Mouse (Mus musculus) heart, postnatal 4 days (tissue): ENCODE results near the gene Ly6g6f. TPM values are rescaled to one million over a fixed set of nuclear protein-coding genes. Genes with fewer than 3 reads are reported as not detected.

Source experiments
- DNase-seq: peaks from one replicate; pipeline ENCODE4 v3.0.0; 2021
- total RNA-seq, 2 experiments: library from RNA; stranded (reverse); gene quantifications; 2 replicates each; pipeline ENCODE4 v1.2.3; 2021

The Ly6g6f gene
- total RNA-seq, 2 experiments from 2014 or later, result not detected

- DNase-seq, result peak; percentile 49
Observed at GRCm38 (mm10) chr17:35105740-35106389, 20.5 kb upstream of the Ly6g6f start.

DNA sequence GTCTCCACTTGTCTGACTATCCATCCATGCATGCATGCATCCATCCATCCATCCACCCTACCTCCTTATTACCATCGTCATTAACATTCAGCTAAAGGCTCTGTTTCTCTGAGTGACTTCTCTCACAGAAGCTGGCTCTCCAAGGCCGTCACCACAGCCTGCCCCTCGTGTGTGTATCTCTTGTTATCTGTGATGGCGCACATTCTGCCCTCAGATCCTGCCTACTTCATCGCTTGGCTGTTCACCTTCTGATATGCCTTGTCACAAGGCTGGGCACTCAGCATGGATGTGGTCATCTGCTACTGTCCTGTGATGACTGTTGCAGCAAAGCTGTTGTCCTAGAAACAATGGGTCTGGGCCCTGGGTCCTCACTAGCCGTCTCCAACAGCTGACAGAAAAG lies 19.3 kb upstream of the Ly6g6f start:
- no peak for DNase-seq

GRCm38 (mm10) chr17:35104079-35104478 lies 18.7 kb upstream of the Ly6g6f start:
- no peak for DNase-seq

GRCm38 (mm10) chr17:35103221-35103690 lies 17.8 kb upstream of the Ly6g6f start:
- no peak for DNase-seq

GRCm38 (mm10) chr17:35102299-35102698 lies 16.9 kb upstream of the Ly6g6f start:
- no peak for DNase-seq

DNA sequence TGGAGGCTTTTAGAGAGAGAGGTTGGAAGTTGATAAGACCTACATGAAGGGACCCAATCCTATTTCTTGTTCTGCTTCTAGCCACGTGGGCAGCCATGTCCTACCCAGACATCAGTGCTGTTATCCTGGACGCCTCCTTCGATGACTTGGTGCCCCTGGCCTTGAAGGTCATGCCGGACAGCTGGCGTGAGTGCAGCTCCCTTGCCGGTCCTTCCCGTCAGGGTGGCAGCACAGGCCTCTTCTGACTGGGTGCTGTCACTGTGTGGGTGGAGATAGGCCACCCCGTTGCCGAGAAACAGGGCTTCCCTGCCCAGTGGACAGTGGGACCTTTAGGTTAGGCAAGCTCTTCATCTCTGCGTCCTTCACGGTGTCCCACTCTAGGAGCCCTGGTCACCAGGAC lies 15.8 kb upstream of the Ly6g6f start:
- DNase-seq, result no peak

GRCm38 (mm10) chr17:35100196-35100765 lies 14.9 kb upstream of the Ly6g6f start:
- no peak for DNase-seq

GRCm38 (mm10) chr17:35097164-35097655 lies 11.8 kb upstream of the Ly6g6f start:
- DNase-seq, result peak; percentile 58

DNA sequence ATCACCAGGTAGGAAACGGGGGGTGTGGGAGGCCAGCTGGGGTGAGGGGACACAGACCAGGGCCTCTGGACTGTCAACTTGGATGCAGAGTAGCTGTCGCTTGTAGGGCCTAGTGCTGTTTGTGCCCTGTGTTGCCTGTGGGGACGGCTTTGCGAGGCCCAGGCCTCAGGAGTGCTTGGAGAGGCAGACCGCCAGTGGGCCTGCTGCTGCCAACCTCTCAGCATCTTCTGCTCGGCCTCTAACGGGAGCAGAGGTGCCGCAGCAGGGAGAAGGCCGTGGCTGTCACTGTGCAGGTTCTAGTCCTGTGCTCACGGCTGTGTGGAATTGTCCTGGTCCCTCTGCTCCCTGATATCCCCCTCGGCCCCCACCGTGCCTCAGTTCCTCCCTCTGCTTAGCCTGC lies 11.2 kb upstream of the Ly6g6f start:
- DNase-seq, result no peak

DNA sequence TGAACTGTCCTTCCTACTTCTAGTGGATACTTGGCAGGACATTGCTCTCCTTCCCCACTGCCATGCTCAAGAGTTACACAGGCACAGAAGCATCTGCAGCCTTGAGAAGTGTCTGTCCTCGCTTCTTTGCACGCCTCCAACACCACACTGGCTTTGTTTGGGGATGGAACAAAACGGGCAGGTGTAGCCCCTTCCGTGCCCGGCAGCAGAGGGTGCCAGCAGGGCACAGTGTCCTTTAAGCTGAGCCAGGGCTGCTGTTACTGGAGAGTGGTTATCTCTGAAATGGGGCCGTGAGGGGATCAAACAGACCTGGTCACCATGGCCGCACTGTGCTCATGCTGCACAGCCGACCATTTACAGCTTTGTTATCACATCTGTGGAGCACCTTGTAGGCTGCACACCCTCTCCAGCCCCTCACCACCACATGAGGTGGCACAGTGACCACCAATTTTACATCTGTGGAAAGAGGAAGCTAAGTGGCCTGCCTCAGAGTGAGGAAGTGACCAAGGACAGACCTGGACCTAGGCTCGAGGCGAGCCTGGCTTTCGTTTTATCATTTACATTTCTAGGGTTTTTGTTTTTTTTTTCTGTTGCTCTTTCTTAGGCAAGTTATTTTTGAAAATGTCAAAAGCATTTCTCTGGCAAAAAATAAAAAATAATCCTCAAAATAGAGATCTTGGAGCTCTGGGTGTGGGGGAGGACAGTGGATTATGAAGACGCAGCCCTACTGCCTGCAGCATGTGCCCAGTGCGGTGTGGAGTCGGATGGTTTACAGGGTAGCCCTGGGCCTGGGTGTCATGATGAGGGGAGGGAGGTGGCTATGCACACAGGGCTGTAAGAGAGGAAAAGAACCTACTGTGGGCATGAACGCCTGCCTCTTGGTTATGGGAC lies 9.3 kb upstream of the Ly6g6f start:
- no peak for DNase-seq

- DNase-seq, result no peak
Observed at GRCm38 (mm10) chr17:35092403-35093198, 7.2 kb upstream of the Ly6g6f start.

DNA sequence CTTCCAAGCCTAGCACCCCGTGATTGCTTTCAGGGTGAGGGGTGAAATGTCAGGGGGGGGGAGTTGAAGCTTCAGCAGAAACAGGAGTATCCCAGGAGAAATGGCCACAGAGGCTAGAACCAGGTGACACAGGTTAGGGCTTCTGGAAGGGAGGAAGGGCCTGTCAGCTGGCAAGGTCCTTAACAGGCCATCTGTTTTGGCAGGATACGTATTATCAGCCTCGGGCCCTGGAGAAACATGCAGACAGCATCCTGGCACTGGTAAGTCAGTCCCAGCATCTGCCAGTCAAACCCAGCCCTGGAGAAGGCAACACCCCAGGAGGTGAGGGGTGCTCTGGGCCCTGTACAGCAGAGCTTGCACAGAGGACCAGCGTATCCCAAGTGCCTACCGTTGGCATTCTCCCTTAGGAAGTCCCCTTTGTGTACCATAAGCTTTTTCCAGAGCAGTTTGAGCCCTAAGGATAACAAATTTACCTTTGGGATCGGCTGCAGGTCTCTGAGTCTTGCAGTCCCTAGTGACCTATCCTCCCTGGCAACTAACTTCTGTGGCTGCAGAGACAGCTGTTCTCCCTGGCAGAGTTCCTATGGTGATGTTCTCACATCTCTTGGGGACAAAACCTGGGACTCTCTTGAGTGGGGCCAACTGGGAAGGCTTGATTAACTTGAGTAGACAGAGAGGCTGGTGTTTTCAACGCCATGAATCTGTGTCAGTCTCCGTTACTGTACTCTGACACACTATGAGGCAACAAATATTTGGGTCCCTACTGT lies 4.9 kb upstream of the Ly6g6f start:
- no peak for DNase-seq

- peak; percentile 95 for DNase-seq
Observed at GRCm38 (mm10) chr17:35088825-35089644, 3.6 kb upstream of the Ly6g6f start, which contains the start of gene Abhd16a. TSS of gene Abhd16a (plus strand) at chr17:35089263.

DNA sequence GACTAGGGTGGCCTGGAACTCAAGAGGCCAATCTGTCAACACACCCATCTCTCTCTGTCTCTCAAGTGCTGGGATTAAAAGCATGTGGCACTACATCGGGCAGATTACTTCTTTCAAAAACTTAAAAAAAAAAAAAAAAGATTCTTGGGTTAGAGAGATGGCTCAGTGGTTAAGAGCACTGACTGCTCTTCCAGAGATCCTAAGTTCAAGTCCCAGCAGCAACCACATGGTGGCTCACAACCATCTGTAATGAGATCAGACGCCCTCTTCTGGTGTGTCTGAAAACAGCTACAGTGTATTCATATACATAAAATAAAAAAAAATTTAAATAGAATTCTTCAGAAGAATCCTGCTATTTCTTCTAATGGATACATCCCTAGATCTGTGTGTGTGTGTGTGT lies 2.7 kb upstream of the Ly6g6f start:
- DNase-seq, result no peak

GRCm38 (mm10) chr17:35083929-35084497 lies 1.4 kb downstream of the Ly6g6f start:
- no peak for DNase-seq

DNA sequence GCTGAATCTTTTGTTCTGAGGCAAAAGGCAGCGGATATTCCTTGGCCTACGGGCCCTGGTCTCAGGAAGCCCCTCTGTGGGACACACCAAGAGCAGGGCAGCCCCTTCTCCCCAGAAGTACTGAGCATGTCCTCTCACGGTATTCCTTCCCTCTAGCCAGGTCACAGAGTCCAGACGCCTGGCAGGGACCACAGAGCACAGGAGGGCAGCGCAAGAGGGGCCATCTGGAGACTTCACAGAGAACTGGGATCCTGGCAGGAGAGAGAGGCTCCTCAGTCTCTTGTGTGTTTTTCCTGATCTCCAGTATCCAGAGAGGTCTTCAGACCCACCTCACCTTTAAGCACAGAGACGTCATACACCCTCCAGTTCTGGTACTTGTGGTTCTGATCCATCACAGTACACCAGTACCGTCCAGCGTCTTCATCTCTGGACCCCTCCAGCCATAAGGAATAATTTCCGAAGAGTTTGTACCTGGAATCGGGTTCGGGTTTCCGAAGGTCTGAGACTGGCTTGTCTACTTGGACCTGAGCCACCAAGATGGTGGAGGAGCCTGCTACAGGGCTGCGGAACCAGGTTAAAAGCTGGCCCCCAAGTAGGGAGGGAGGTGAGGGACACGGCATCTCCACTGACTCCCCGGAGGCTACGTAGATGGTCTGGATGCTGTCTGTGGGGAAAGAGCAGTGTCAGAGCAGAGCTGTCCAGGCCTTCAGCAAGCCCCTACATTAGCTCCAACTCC lies 2.4 kb downstream of the Ly6g6f start:
- DNase-seq, result no peak

- no peak for DNase-seq
Observed at GRCm38 (mm10) chr17:35080710-35081109, 4.7 kb downstream of the Ly6g6f start.

- DNase-seq, result no peak
Observed at GRCm38 (mm10) chr17:35080248-35080647, 5.2 kb downstream of the Ly6g6f start.

DNA sequence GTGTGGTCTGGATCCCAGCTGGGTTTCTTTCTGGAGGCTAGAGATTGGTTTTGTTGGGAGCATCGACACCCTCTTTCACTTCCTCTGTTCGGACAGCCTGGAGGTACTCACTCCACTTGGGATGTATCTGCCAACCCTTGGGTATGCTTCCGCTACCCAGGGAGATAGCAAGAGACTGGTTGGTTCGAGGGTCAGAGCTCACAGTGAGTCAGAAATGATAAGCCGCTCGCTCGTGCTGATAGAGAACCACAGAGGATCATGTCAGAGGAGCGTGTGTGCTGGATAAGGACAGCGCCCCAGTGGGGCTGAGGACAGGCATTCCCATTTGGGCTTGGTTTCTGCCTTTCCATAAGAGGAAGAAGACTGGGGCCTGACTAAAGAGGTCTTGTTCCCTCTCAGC lies 5.6 kb downstream of the Ly6g6f start:
- no peak for DNase-seq
